ENCODE assay signal across 9 mouse cellular contexts in genomic region chr3:51333234-51333889, GRCm38 (mm10). TPM values are rescaled to one million over a fixed set of nuclear protein-coding genes. Genes with fewer than 3 reads are reported as not detected.
A peak's percentile ranks its signal among the peaks of the same experiment; 100 is the strongest.
DNase-seq lines count a peak whose midpoint lies in the region; ATAC-seq and TF ChIP-seq lines count a peak whose summit lies in the region.
"Had no signal": no experiment of that assay in that cellular context is flagged by ENCODE, and none has a peak within 500 bp of the region (broad histone marks: within the 10 kb centered on the region; RNA-seq: fewer than 3 reads in every experiment).

No protein-coding gene starts in this region.

- peaks cover 2% of the 10 kb centered on the region for H3K4me1 ChIP-seq in embryonic fibroblast, embryonic 13.5 days (ENCODE audit: control insufficient read depth, insufficient read depth, low read length)
- H3K4me1 ChIP-seq in limb, embryonic 15.5 days: peaks cover 20% of the 10 kb centered on the region

- H3K9ac ChIP-seq in limb, embryonic 15.5 days: no peak overlapping the region

- H3K27me3 ChIP-seq in limb, embryonic 15.5 days: no peaks in the 10 kb centered on the region

- no peaks in the 10 kb centered on the region for H3K9me3 ChIP-seq in limb, embryonic 15.5 days

- no peak; the same call in 1 of the 2 replicates for ATAC-seq in limb, embryonic 15.5 days (ENCODE audit: insufficient number of reproducible peaks, low FRiP score, low TSS enrichment, low read depth)

- intact Hi-C loops in heart, postnatal 25 days (cut with DNase I): no loop called here

- TF ChIP-seq CTCF in embryonic fibroblast, embryonic 13.5 days (IDR thresholded peaks at IDR 0.05; ENCODE audit: borderline replicate concordance, insufficient read depth, low read length): no peak

- TF ChIP-seq POLR2A in embryonic fibroblast, embryonic 13.5 days (IDR thresholded peaks at IDR 0.05; ENCODE audit: low read depth, low read length): no peak

- no peak overlapping the region for H3K27ac ChIP-seq in embryonic fibroblast, embryonic 13.5 days (ENCODE audit: insufficient read depth, low read length)
- peak overlapping the region; percentile 47; the same call in 1 of the 2 replicates for H3K27ac ChIP-seq in limb, embryonic 15.5 days

- H3K4me2 ChIP-seq in limb, embryonic 15.5 days: peak overlapping the region; percentile 24; the same call in 1 of the 2 replicates

- H3K4me3 ChIP-seq in embryonic fibroblast, embryonic 13.5 days (ENCODE audit: insufficient read depth, low read length): 0 out of 2 replicates have a peak overlapping the region, but pooled peaks have one; percentile 1
- 0 out of 2 replicates have a peak overlapping the region, but pooled peaks have one; percentile 4 for H3K4me3 ChIP-seq in limb, embryonic 15.5 days
- H3K4me3 ChIP-seq: erythroblast, embryonic 14.5 days had no signal

- peak; percentile 29 to 63 for DNase-seq in urinary bladder, postnatal 36 days (ENCODE audit: low spot score in 2 of 2)
- DNase-seq in urinary bladder, postnatal 10 days (ENCODE audit: low spot score): no peak
- DNase-seq in heart, postnatal 25 days (ENCODE audit: low spot score): peak; percentile 11
- DNase-seq in naive thymus-derived CD4-positive, alpha-beta T cell, adult 2 months (ENCODE audit: low read depth): peak; percentile 65
- no peak for DNase-seq in right cerebral cortex, postnatal 14 days
- DNase-seq in cerebellum, postnatal 4 days (ENCODE audit: low spot score in 2 of 2): no peak

- no peaks in the 10 kb centered on the region for H3K36me3 ChIP-seq in limb, embryonic 15.5 days

- 24% methylated on average over 10 of the region's 10 CpGs for WGBS in limb, embryonic 15.5 days

RNA-seq across cellular contexts. Expression of gene Elf2, which starts 7.1 kb away (rescaled TPM):
- 39.5 and 53.4 TPM in 2 replicates for polyA plus RNA-seq in embryonic fibroblast, embryonic 13.5 days (2011; ENCODE audit: insufficient read length, low read depth, missing spikeins)
- 10 to 100 TPM; 55.6 to 65.7 TPM for total RNA-seq in heart, postnatal 25 days (2021)
- 46.6 and 74.3 TPM in 2 replicates for polyA plus RNA-seq in limb, embryonic 15.5 days (2015; fragmentation: Nextera tagmentation; extraction: Ambion mirVana)

Comparison
In these comparisons a context has a peak if more than half of its experiments do, and no peak if none do; other contexts are left out.
1. DNase-seq: peak in urinary bladder, postnatal 36 days (2 of 2), heart, postnatal 25 days (single experiment) and naive thymus-derived CD4-positive, alpha-beta T cell, adult 2 months (single experiment); none in urinary bladder, postnatal 10 days (single experiment), right cerebral cortex, postnatal 14 days (single experiment) and cerebellum, postnatal 4 days (0 of 2).